Mouse (Mus musculus) cerebellum, adult (tissue): ENCODE measurements around the gene Gapdh.

ENCODE experiments used
- ATAC-seq: cut with Nextera tagmentation; 2 replicates; pipeline ENCODE4 v1.9.2; 2017; ENCODE audit warnings: mild to moderate bottlenecking, moderate library complexity, mixed read lengths; ENCODE audit not compliant: insufficient number of reproducible peaks, low FRiP score, low TSS enrichment

Gapdh gene

GRCm38 (mm10) chr6:125112553-125112952 is 53.7 kb downstream of the Gapdh start:
- ATAC-seq: no peak
